Mouse (Mus musculus) right cerebral cortex, postnatal 25 days (tissue): Measurements from ENCODE around the gene Tmem211.

Experiments
- DNase-seq: peaks from one replicate; pipeline ENCODE4 v3.0.0; 2022

Tmem211 gene

GRCm38 (mm10) chr5:113226632-113227102, at the start of gene Tmem211:
Tmem211 (plus strand) TSS chr5:113226909.
- DNase-seq: peak; percentile 80

- DNase-seq: no peak
These were observed 47.3 kb upstream of the Tmem211 start for GRCm38 (mm10) chr5:113179451-113179842.

GRCm38 (mm10) chr5:113179843-113180682, 46.6 kb upstream of the Tmem211 start:
- DNase-seq: peak; percentile 80

GRCm38 (mm10) chr5:113180755-113181154, 46.0 kb upstream of the Tmem211 start:
- no peak for DNase-seq

GRCm38 (mm10) chr5:113181441-113181840, 45.3 kb upstream of the Tmem211 start:
- no peak for DNase-seq

- no peak for DNase-seq
These were observed 36.2 kb upstream of the Tmem211 start for GRCm38 (mm10) chr5:113190558-113190957.

GRCm38 (mm10) chr5:113191901-113192300, 34.8 kb upstream of the Tmem211 start:
- DNase-seq: no peak

GRCm38 (mm10) chr5:113193762-113194161, 32.9 kb upstream of the Tmem211 start:
- peak; percentile 59 for DNase-seq

GRCm38 (mm10) chr5:113195451-113195850, 31.3 kb upstream of the Tmem211 start:
- no peak for DNase-seq

- DNase-seq: peak; percentile 56
These were observed 30.8 kb upstream of the Tmem211 start for GRCm38 (mm10) chr5:113195907-113196306.

- no peak for DNase-seq
These were observed 29.6 kb upstream of the Tmem211 start for GRCm38 (mm10) chr5:113196916-113197794.

GRCm38 (mm10) chr5:113199126-113199771, 27.5 kb upstream of the Tmem211 start:
- no peak for DNase-seq

GRCm38 (mm10) chr5:113199772-113200134, 27.0 kb upstream of the Tmem211 start:
- no peak for DNase-seq

- DNase-seq: no peak
These were observed 22.5 kb upstream of the Tmem211 start for GRCm38 (mm10) chr5:113204193-113204592.

GRCm38 (mm10) chr5:113206670-113207352, 19.9 kb upstream of the Tmem211 start:
- no peak for DNase-seq

- no peak for DNase-seq
These were observed 18.7 kb upstream of the Tmem211 start for GRCm38 (mm10) chr5:113208048-113208447.

GRCm38 (mm10) chr5:113208622-113209400, 17.9 kb upstream of the Tmem211 start:
- DNase-seq: no peak

- DNase-seq: no peak
These were observed 17.3 kb upstream of the Tmem211 start for GRCm38 (mm10) chr5:113209401-113209750.

GRCm38 (mm10) chr5:113209898-113210297, 16.8 kb upstream of the Tmem211 start:
- no peak for DNase-seq

- DNase-seq: no peak
These were observed 16.4 kb upstream of the Tmem211 start for GRCm38 (mm10) chr5:113210314-113210713.

GRCm38 (mm10) chr5:113212156-113212835, 14.4 kb upstream of the Tmem211 start:
- DNase-seq: no peak
